Mouse (Mus musculus): Measurements from ENCODE around the gene 4930548H24Rik. TPM values are rescaled to one million over a fixed set of nuclear protein-coding genes. Genes with fewer than 3 reads are reported as not detected.
A peak's percentile ranks its signal among the peaks of the same experiment; 100 is the strongest.

The 4930548H24Rik gene
- total RNA-seq, 1 experiment = 2.4 TPM

- in situ Hi-C loops (cut with MboI; ENCODE audit: low sequenced_read_pairs in 2 of 2, unreplicated experiment in 2 of 2) = no loop called here
Measured at GRCm38 (mm10) chr5:31504843-31505242, 19.3 kb downstream of the 4930548H24Rik start.

GRCm38 (mm10) chr5:31512481-31512880 is 26.9 kb downstream of the 4930548H24Rik start:
- peaks cover 33% of the 10 kb centered on the region for H3K36me3 ChIP-seq (ENCODE audit: control insufficient read depth, insufficient read depth, low read length, poor library complexity, severe bottlenecking)
- DNase-seq (ENCODE audit: low read depth, low spot score) = no peak
- in situ Hi-C loops (cut with MboI; ENCODE audit: low sequenced_read_pairs in 2 of 2, unreplicated experiment in 2 of 2) = no loop called here
- H3K9ac ChIP-seq (ENCODE audit: insufficient read depth, low read depth, low read length, poor library complexity, severe bottlenecking) = no peak overlapping the region
- no peaks in the 10 kb centered on the region for H3K4me1 ChIP-seq (ENCODE audit: control insufficient read depth in 2 of 2, insufficient read depth in 2 of 2, low read length in 2 of 2, poor library complexity in 1 of 2)
- no peak overlapping the region for H3K4me3 ChIP-seq (ENCODE audit: insufficient read depth in 1 of 2, low read depth in 1 of 2, low read length in 2 of 2, poor library complexity in 1 of 2, severe bottlenecking in 1 of 2)
- H3K9me3 ChIP-seq (ENCODE audit: control insufficient read depth, insufficient read depth, low read depth, low read length) = no peaks in the 10 kb centered on the region
- no peak overlapping the region for H3K27ac ChIP-seq (ENCODE audit: insufficient read depth, low read depth, low read length, poor library complexity, severe bottlenecking)
- TF ChIP-seq CHD2 (IDR thresholded peaks at IDR 0.05; ENCODE audit: low read depth, low read length) (no peak), MAFK (IDR thresholded peaks at IDR 0.05; ENCODE audit: insufficient read depth, low read depth, low read length) (no peak), HCFC1 (IDR thresholded peaks at IDR 0.05; ENCODE audit: borderline replicate concordance, insufficient read depth, low read length) (no peak), ZC3H11A (IDR thresholded peaks at IDR 0.05; ENCODE audit: borderline replicate concordance, low read depth, low read length) (no peak), ZNF384 (IDR thresholded peaks at IDR 0.05; ENCODE audit: low read depth, low read length) (no peak)

More at GRCm38 (mm10) chr5:31504843-31505242, 19.3 kb downstream of the 4930548H24Rik start:
- DNase-seq (ENCODE audit: low read depth, low spot score) = no peak
- H3K9ac ChIP-seq (ENCODE audit: insufficient read depth, low read depth, low read length, poor library complexity, severe bottlenecking) = no peak overlapping the region
- H3K4me1 ChIP-seq (ENCODE audit: control insufficient read depth in 2 of 2, insufficient read depth in 2 of 2, low read length in 2 of 2, poor library complexity in 1 of 2) = peaks cover 3 to 8% of the 10 kb centered on the region in 2 experiments; a peak in 1 of 4 replicates
- no peak for TF ChIP-seq ZC3H11A (IDR thresholded peaks at IDR 0.05; ENCODE audit: borderline replicate concordance, low read depth, low read length)
- no peak for TF ChIP-seq MAFK (IDR thresholded peaks at IDR 0.05; ENCODE audit: insufficient read depth, low read depth, low read length)
- TF ChIP-seq ZNF384 (IDR thresholded peaks at IDR 0.05; ENCODE audit: low read depth, low read length) = no peak
- no peak for TF ChIP-seq CHD2 (IDR thresholded peaks at IDR 0.05; ENCODE audit: low read depth, low read length)
- H3K36me3 ChIP-seq (ENCODE audit: control insufficient read depth, insufficient read depth, low read length, poor library complexity, severe bottlenecking) = peaks cover 56% of the 10 kb centered on the region
- no peak overlapping the region for H3K4me3 ChIP-seq (ENCODE audit: insufficient read depth in 1 of 2, low read depth in 1 of 2, low read length in 2 of 2, poor library complexity in 1 of 2, severe bottlenecking in 1 of 2)
- H3K9me3 ChIP-seq (ENCODE audit: control insufficient read depth, insufficient read depth, low read depth, low read length) = no peaks in the 10 kb centered on the region
- H3K27ac ChIP-seq (ENCODE audit: insufficient read depth, low read depth, low read length, poor library complexity, severe bottlenecking) = no peak overlapping the region

DNA sequence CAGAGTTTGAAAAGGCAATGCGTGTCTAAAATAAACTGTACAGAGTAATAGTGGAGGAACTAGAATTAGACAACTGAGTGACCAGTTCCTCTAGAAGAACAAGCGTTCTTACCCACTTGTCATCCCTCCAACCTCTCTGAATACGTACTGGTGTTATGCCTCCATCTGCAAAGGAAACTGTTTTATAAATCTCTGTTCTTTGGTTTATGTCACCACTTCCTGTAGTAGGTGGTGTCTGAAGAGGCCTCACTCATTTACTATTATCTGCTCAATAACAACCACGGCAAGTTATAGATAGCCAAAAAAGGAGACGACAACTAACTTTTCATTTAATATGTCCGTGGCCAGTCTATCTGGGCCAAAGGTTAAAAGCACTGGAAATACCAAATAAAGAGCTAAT is 35.0 kb downstream of the 4930548H24Rik start:
- Histone ChIP-seq H3K4me3 (ENCODE audit: insufficient read depth in 1 of 2, low read depth in 1 of 2, low read length in 2 of 2, poor library complexity in 1 of 2, severe bottlenecking in 1 of 2) (no peak overlapping the region), H3K4me1 (ENCODE audit: control insufficient read depth in 2 of 2, insufficient read depth in 2 of 2, low read length in 2 of 2, poor library complexity in 1 of 2) (peaks cover 0 to 3% of the 10 kb centered on the region in 2 experiments; a peak in 1 of 4 replicates), H3K27ac (ENCODE audit: insufficient read depth, low read depth, low read length, poor library complexity, severe bottlenecking) (no peak overlapping the region), H3K9me3 (ENCODE audit: control insufficient read depth, insufficient read depth, low read depth, low read length) (no peaks in the 10 kb centered on the region), H3K36me3 (ENCODE audit: control insufficient read depth, insufficient read depth, low read length, poor library complexity, severe bottlenecking) (peaks cover 12% of the 10 kb centered on the region), H3K9ac (ENCODE audit: insufficient read depth, low read depth, low read length, poor library complexity, severe bottlenecking) (no peak overlapping the region)
- in situ Hi-C loops (cut with MboI; ENCODE audit: low sequenced_read_pairs in 2 of 2, unreplicated experiment in 2 of 2) = no loop called here
- TF ChIP-seq ZC3H11A (IDR thresholded peaks at IDR 0.05; ENCODE audit: borderline replicate concordance, low read depth, low read length) (no peak), CHD2 (IDR thresholded peaks at IDR 0.05; ENCODE audit: low read depth, low read length) (no peak), ZNF384 (IDR thresholded peaks at IDR 0.05; ENCODE audit: low read depth, low read length) (no peak), HCFC1 (IDR thresholded peaks at IDR 0.05; ENCODE audit: borderline replicate concordance, insufficient read depth, low read length) (no peak), MAFK (IDR thresholded peaks at IDR 0.05; ENCODE audit: insufficient read depth, low read depth, low read length) (no peak)
- no peak for DNase-seq (ENCODE audit: low read depth, low spot score)

DNA sequence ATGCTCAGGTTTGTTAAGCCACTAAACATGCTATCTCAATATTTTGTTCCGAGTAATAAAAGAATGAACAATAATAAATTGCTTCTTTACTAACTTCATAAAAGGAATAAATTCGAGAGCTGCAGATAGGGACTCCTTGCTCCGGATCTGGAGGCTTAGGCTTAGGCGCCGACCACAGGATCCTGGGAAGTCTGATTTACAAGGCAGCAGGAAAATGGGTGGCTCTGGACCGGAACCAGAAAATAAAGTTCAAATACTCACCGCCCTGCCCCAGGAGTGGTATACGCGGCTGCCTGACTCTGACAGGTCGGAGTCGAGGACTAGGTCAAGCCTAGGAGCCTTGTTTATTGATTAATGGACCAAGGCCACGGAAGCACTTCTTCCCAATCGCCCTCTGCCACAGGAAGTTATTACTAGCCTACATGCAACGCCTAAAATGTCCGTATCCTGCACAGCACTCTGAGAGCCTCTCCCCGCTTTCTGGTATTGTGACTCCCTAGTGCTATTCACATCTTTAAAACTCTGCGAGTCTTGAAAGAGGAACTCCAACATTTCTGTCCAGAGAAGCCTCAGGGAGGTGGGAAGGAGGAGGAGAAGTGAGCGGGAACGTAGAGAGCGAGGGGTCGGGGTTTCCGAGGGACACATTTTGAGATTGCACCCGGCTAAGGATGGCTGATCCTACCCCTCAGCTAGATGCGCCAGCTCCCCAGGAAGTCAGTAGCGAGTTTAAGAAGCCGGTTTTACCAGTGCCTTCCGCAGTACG is 41.0 kb downstream of the 4930548H24Rik start, which contains the start of gene Slc4a1ap:
Slc4a1ap (plus strand) TSS at position 642 of the 763 bp plus-strand sequence.
- peak within 1 kb of the TSS; percentile 97 to 99 for H3K4me3 ChIP-seq (ENCODE audit: insufficient read depth in 1 of 2, low read depth in 1 of 2, low read length in 2 of 2, poor library complexity in 1 of 2, severe bottlenecking in 1 of 2)
- peak; percentile 78 for DNase-seq (ENCODE audit: low read depth, low spot score)
- peak within 1 kb of the TSS; percentile 97 for H3K9ac ChIP-seq (ENCODE audit: insufficient read depth, low read depth, low read length, poor library complexity, severe bottlenecking)
- peak within 1 kb of the TSS; percentile 1; the same call in 1 of the 2 replicates for H3K27ac ChIP-seq (ENCODE audit: insufficient read depth, low read depth, low read length, poor library complexity, severe bottlenecking)
- TF ChIP-seq CHD2 (IDR thresholded peaks at IDR 0.05; ENCODE audit: low read depth, low read length) (peak; percentile 92), ZC3H11A (IDR thresholded peaks at IDR 0.05; ENCODE audit: borderline replicate concordance, low read depth, low read length) (no peak), HCFC1 (IDR thresholded peaks at IDR 0.05; ENCODE audit: borderline replicate concordance, insufficient read depth, low read length) (peak; percentile 79), ZNF384 (IDR thresholded peaks at IDR 0.05; ENCODE audit: low read depth, low read length) (no peak), MAFK (IDR thresholded peaks at IDR 0.05; ENCODE audit: insufficient read depth, low read depth, low read length) (no peak)
- in situ Hi-C loops (cut with MboI; ENCODE audit: low sequenced_read_pairs in 2 of 2, unreplicated experiment in 2 of 2) = no loop called here
- peaks cover 12% of the 10 kb centered on the region for H3K36me3 ChIP-seq (ENCODE audit: control insufficient read depth, insufficient read depth, low read length, poor library complexity, severe bottlenecking)
- H3K9me3 ChIP-seq (ENCODE audit: control insufficient read depth, insufficient read depth, low read depth, low read length) = no peaks in the 10 kb centered on the region
- H3K4me1 ChIP-seq (ENCODE audit: control insufficient read depth in 2 of 2, insufficient read depth in 2 of 2, low read length in 2 of 2, poor library complexity in 1 of 2) = peaks cover 0 to 8% of the 10 kb centered on the region in 2 experiments; a peak in 2 of 4 replicates
